Mouse (Mus musculus): ENCODE data around the gene Dph1.

Gene Dph1

GRCm38 (mm10) chr11:75190905-75191441, at the start of gene Dph1:
Gene Dph1, minus strand, starts transcription at chr11:75191241.
- no peak for DNase-seq (ENCODE audit: low spot score in 2 of 2)

GRCm38 (mm10) chr11:75240158-75240934, 49.3 kb upstream of the Dph1 start:
- no peak for DNase-seq (ENCODE audit: low spot score in 2 of 2)

- DNase-seq (ENCODE audit: low spot score in 2 of 2): peak; percentile 47 to 48
These were observed 43.7 kb upstream of the Dph1 start for GRCm38 (mm10) chr11:75234745-75235144.

- no peak for DNase-seq (ENCODE audit: low spot score in 2 of 2)
These were observed 41.4 kb upstream of the Dph1 start for GRCm38 (mm10) chr11:75232434-75232833.

- peak in 1 of 2 experiments; percentile 53 for DNase-seq (ENCODE audit: low spot score in 2 of 2)
These were observed 40.7 kb upstream of the Dph1 start for GRCm38 (mm10) chr11:75231756-75232155.

GRCm38 (mm10) chr11:75230272-75230760, 39.3 kb upstream of the Dph1 start:
- no peak for DNase-seq (ENCODE audit: low spot score in 2 of 2)

GRCm38 (mm10) chr11:75229289-75229688, 38.2 kb upstream of the Dph1 start:
- no peak for DNase-seq (ENCODE audit: low spot score in 2 of 2)

GRCm38 (mm10) chr11:75227632-75228031, 36.6 kb upstream of the Dph1 start:
- no peak for DNase-seq (ENCODE audit: low spot score in 2 of 2)

GRCm38 (mm10) chr11:75224835-75225234, 33.8 kb upstream of the Dph1 start:
- DNase-seq (ENCODE audit: low spot score in 2 of 2): no peak

GRCm38 (mm10) chr11:75224062-75224461, 33.0 kb upstream of the Dph1 start:
- no peak for DNase-seq (ENCODE audit: low spot score in 2 of 2)

- no peak for DNase-seq (ENCODE audit: low spot score in 2 of 2)
These were observed 29.6 kb upstream of the Dph1 start for GRCm38 (mm10) chr11:75220517-75221145.

GRCm38 (mm10) chr11:75220115-75220514, 29.1 kb upstream of the Dph1 start:
- DNase-seq (ENCODE audit: low spot score in 2 of 2): peak; percentile 67

- DNase-seq (ENCODE audit: low spot score in 2 of 2): no peak
These were observed 23.3 kb upstream of the Dph1 start for GRCm38 (mm10) chr11:75214081-75214950.

GRCm38 (mm10) chr11:75213372-75214080, 22.5 kb upstream of the Dph1 start:
- no peak for DNase-seq (ENCODE audit: low spot score in 2 of 2)

- DNase-seq (ENCODE audit: low spot score in 2 of 2): no peak
These were observed 21.8 kb upstream of the Dph1 start for GRCm38 (mm10) chr11:75212876-75213275.

GRCm38 (mm10) chr11:75212031-75212667, 21.1 kb upstream of the Dph1 start:
- DNase-seq (ENCODE audit: low spot score in 2 of 2): no peak

GRCm38 (mm10) chr11:75210755-75211154, 19.7 kb upstream of the Dph1 start:
- no peak for DNase-seq (ENCODE audit: low spot score in 2 of 2)

GRCm38 (mm10) chr11:75210093-75210492, 19.1 kb upstream of the Dph1 start:
- no peak for DNase-seq (ENCODE audit: low spot score in 2 of 2)

- DNase-seq (ENCODE audit: low spot score in 2 of 2): no peak
These were observed 18.3 kb upstream of the Dph1 start for GRCm38 (mm10) chr11:75209363-75209762.

- DNase-seq (ENCODE audit: low spot score in 2 of 2): no peak
These were observed 15.3 kb upstream of the Dph1 start for GRCm38 (mm10) chr11:75206347-75206746.

GRCm38 (mm10) chr11:75204472-75204871, 13.4 kb upstream of the Dph1 start:
- DNase-seq (ENCODE audit: low spot score in 2 of 2): no peak

Measured in right cerebral cortex, adult 2 months (tissue).